Mouse (Mus musculus): ENCODE results near the gene Chst3.

GRCm38 (mm10) chr10:60200996-60201395, 18.1 kb downstream of the Chst3 start:
- TF ChIP-seq POLR2A (IDR thresholded peaks at IDR 0.05; ENCODE audit: low read depth, low read length) (no peak), CTCF (IDR thresholded peaks at IDR 0.05; ENCODE audit: extremely low read depth, insufficient read depth, insufficient read length, insufficient replicate concordance) (no peak)
